Mouse (Mus musculus) liver, postnatal 0 days (tissue): ENCODE results near the gene Tex9. TPM values are rescaled to one million over a fixed set of nuclear protein-coding genes. Genes with fewer than 3 reads are reported as not detected.
A peak's percentile ranks its signal among the peaks of the same experiment; 100 is the strongest.

Source experiments
- ATAC-seq: fragments of 200-750 bp; cut with Nextera tagmentation; 2 replicates; pipeline ENCODE4 v1.8.0; 2017; ENCODE audit warnings: mild to moderate bottlenecking, moderate library complexity
- DNase-seq: peaks from one replicate; pipeline ENCODE4 v3.0.0-alpha.2; 2016
- H3K27ac ChIP-seq: fragments of 300-500 bp; sonication (generic); 2 replicates; pipeline ENCODE4 v1.5.1; 2014; ENCODE audit warnings: antibody characterized with exemption, moderate library complexity, mild to moderate bottlenecking, low read depth
- H3K27me3 ChIP-seq: fragments of 300-500 bp; sonication (generic); 2 replicates; pipeline ENCODE4 v1.6.1; 2014; ENCODE audit warnings: low read length, control low read depth, mixed read lengths; ENCODE audit not compliant: insufficient read depth
- H3K36me3 ChIP-seq: fragments of 300-500 bp; sonication (generic); replicated peaks from 2 replicates; pipeline ENCODE4 v1.6.1; 2014; ENCODE audit warnings: mild to moderate bottlenecking, control low read depth, low read length, moderate library complexity, mixed read lengths; ENCODE audit not compliant: insufficient read depth
- H3K4me1 ChIP-seq: fragments of 300-500 bp; sonication (generic); 2 replicates; pipeline ENCODE4 v1.6.1; 2014; ENCODE audit warnings: antibody characterized with exemption, mild to moderate bottlenecking, control low read depth; ENCODE audit not compliant: insufficient read depth
- H3K4me2 ChIP-seq: fragments of 300-500 bp; sonication (generic); 2 replicates; pipeline ENCODE4 v1.6.1; 2014; ENCODE audit warnings: low read depth, mild to moderate bottlenecking, low read length, moderate library complexity, mixed read lengths
- H3K4me3 ChIP-seq: fragments of 300-500 bp; sonication (generic); 2 replicates; pipeline ENCODE4 v1.5.1; 2014; ENCODE audit warnings: low read depth, low read length
- H3K9ac ChIP-seq: fragments of 300-500 bp; sonication (generic); replicated peaks from 2 replicates; pipeline ENCODE4 v1.6.1; 2014; ENCODE audit warnings: mild to moderate bottlenecking, moderate library complexity
- H3K9me3 ChIP-seq: fragments of 300-500 bp; sonication (generic); 2 replicates; pipeline ENCODE4 v1.6.1; 2016; ENCODE audit warnings: mild to moderate bottlenecking, control low read depth, low read length, mixed read lengths
- CTCF ChIP-seq: sonication (generic); IDR thresholded peaks from 2 replicates; pipeline ENCODE4 v1.5.1; 2016; ENCODE audit warnings: antibody characterized with exemption, low read depth
- EP300 ChIP-seq: IDR thresholded peaks from 2 replicates; pipeline ENCODE4 v1.6.1; 2016; ENCODE audit warnings: antibody characterized with exemption, low read depth, mild to moderate bottlenecking
- WGBS: fragments of 180-500 bp; shearing (Covaris S2); extraction: QIAGEN DNeasy Blood & Tissue Kit; methylation state at CpG from one replicate; pipeline ENCODE4 v1.1.7; 2014; ENCODE audit not compliant: insufficient replicate concordance; 5-methylcytosine and 5-hydroxymethylcytosine counted together
- polyA plus RNA-seq: library from polyadenylated mRNA; unstranded; fragments of >200 nt; fragmentation: Nextera tagmentation; extraction: Ambion mirVana; gene quantifications from 2 replicates; pipeline ENCODE4 v1.2.1, GENCODE M21; 2015

Tex9 gene
- polyA plus RNA-seq, 1 experiment from 2014 or later = 4.9 TPM

GRCm38 (mm10) chr9:72469851-72470250, 22.2 kb downstream of the Tex9 start:
- ATAC-seq (no peak), DNase-seq (no peak)
- Histone ChIP-seq H3K4me1 (0 out of 2 replicates have a peak, but pooled peaks cover 5% of the 10 kb centered on the region), H3K9me3 (no peaks in the 10 kb centered on the region), H3K9ac (no peak overlapping the region), H3K4me2 (no peak overlapping the region), H3K4me3 (no peak overlapping the region), H3K36me3 (no peaks in the 10 kb centered on the region), H3K27me3 (no peaks in the 10 kb centered on the region), H3K27ac (no peak overlapping the region)
- TF ChIP-seq EP300 (no peak), CTCF (no peak)
- WGBS = 79% methylated on average over 1 of the region's 1 CpGs

- no peak overlapping the region for H3K4me2 ChIP-seq
- no peaks in the 10 kb centered on the region for H3K27me3 ChIP-seq
- no peak overlapping the region for H3K4me3 ChIP-seq
- whole genome bisulfite sequencing = 88% methylated on average over 10 of the region's 10 CpGs
- H3K4me1 ChIP-seq = 0 out of 2 replicates have a peak, but pooled peaks cover 5% of the 10 kb centered on the region
- no peak overlapping the region for H3K27ac ChIP-seq
- no peak overlapping the region for H3K9ac ChIP-seq
- DNase-seq (no peak), ATAC-seq (no peak)
- no peaks in the 10 kb centered on the region for H3K9me3 ChIP-seq
- H3K36me3 ChIP-seq = no peaks in the 10 kb centered on the region
- TF ChIP-seq EP300 (no peak), CTCF (no peak)
Observed at GRCm38 (mm10) chr9:72468616-72469015, 23.4 kb downstream of the Tex9 start.

GRCm38 (mm10) chr9:72467551-72468407, 24.2 kb downstream of the Tex9 start:
- WGBS = 43% methylated on average over 11 of the region's 11 CpGs
- DNase-seq (peak; percentile 51), ATAC-seq (peak; percentile 63)
- Histone ChIP-seq H3K27me3 (no peaks in the 10 kb centered on the region), H3K27ac (peak overlapping the region; percentile 51; the same call in 1 of the 2 replicates), H3K4me2 (peak overlapping the region; percentile 50), H3K9me3 (no peaks in the 10 kb centered on the region), H3K36me3 (no peaks in the 10 kb centered on the region), H3K9ac (no peak overlapping the region; the same call in 1 of the 2 replicates), H3K4me3 (0 out of 2 replicates have a peak overlapping the region, but pooled peaks have one; percentile 13), H3K4me1 (0 out of 2 replicates have a peak, but pooled peaks cover 5% of the 10 kb centered on the region)
- TF ChIP-seq EP300 (no peak), CTCF (peak; percentile 90)

- Histone ChIP-seq H3K4me1 (0 out of 2 replicates have a peak, but pooled peaks cover 5% of the 10 kb centered on the region), H3K4me2 (no peak overlapping the region), H3K9ac (no peak overlapping the region), H3K27me3 (no peaks in the 10 kb centered on the region), H3K36me3 (0 out of 2 replicates have a peak, but pooled peaks cover under 1% of the 10 kb centered on the region), H3K27ac (peak overlapping the region; percentile 34), H3K4me3 (no peak overlapping the region), H3K9me3 (no peaks in the 10 kb centered on the region)
- WGBS = 20% methylated on average over 4 of the region's 4 CpGs
- no peak; the same call in 1 of the 2 replicates for TF ChIP-seq EP300
- TF ChIP-seq CTCF = no peak
- ATAC-seq = peak; percentile 50
- no peak for DNase-seq
Observed at GRCm38 (mm10) chr9:72465754-72466181, 26.2 kb downstream of the Tex9 start.

- no peaks in the 10 kb centered on the region for H3K27me3 ChIP-seq
- TF ChIP-seq CTCF = no peak
- TF ChIP-seq EP300 = no peak
- 0 out of 2 replicates have a peak, but pooled peaks cover 5% of the 10 kb centered on the region for H3K4me1 ChIP-seq
- no peak for ATAC-seq
- DNase-seq = no peak
- no peak overlapping the region for H3K4me2 ChIP-seq
- no peak overlapping the region for H3K27ac ChIP-seq
- no peaks in the 10 kb centered on the region for H3K9me3 ChIP-seq
- H3K9ac ChIP-seq = no peak overlapping the region
- WGBS = 81% methylated on average over 1 of the region's 1 CpGs
- no peak overlapping the region for H3K4me3 ChIP-seq
- peaks cover 7% of the 10 kb centered on the region for H3K36me3 ChIP-seq
Observed at GRCm38 (mm10) chr9:72464806-72465205, 27.2 kb downstream of the Tex9 start.

GRCm38 (mm10) chr9:72462427-72462826, 29.6 kb downstream of the Tex9 start:
- WGBS = 85% methylated on average over 2 of the region's 2 CpGs
- H3K36me3 ChIP-seq = peaks cover 18% of the 10 kb centered on the region

More at GRCm38 (mm10) chr9:72462427-72462826, 29.6 kb downstream of the Tex9 start:
- no peak overlapping the region for H3K27ac ChIP-seq
- no peak overlapping the region for H3K4me3 ChIP-seq
- no peak overlapping the region for H3K4me2 ChIP-seq
- no peak for ATAC-seq
- no peak for DNase-seq
- TF ChIP-seq EP300 (no peak), CTCF (no peak)
- H3K4me1 ChIP-seq = 0 out of 2 replicates have a peak, but pooled peaks cover 5% of the 10 kb centered on the region
- H3K9me3 ChIP-seq = no peaks in the 10 kb centered on the region
- no peak overlapping the region for H3K9ac ChIP-seq
- no peaks in the 10 kb centered on the region for H3K27me3 ChIP-seq
